ENCODE assay signal across 20 mouse cellular contexts in the genomic region with DNA sequence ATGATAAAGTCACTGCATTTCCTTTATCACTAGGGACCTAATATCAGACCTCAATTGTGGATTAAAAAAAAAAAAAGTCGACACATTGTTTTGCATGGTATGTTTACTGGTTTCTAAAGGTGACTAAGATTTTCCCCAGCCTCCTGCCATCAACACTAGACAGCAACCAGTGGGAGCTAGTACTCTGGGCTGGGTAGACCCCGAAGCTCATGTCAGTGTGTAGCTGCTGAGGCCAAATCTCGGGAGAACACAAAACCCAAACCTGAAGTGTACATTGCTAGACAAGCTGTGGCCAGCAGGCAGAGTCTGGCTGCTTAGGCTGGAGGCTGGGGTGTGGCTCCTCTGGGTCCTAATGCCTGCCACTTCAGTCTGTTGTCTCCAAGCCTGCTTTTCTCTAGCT. TPM values are rescaled to one million over a fixed set of nuclear protein-coding genes. Genes with fewer than 3 reads are reported as not detected.
A peak's percentile ranks its signal among the peaks of the same experiment; 100 is the strongest.
DNase-seq lines count a peak whose midpoint lies in the region; ATAC-seq and TF ChIP-seq lines count a peak whose summit lies in the region.
"Not testable (repeated sequence)": the region's sequence is repeated elsewhere in the genome, so short reads cannot be mapped to it uniquely, and the experiment has no call there.
"Had no signal": no experiment of that assay in that cellular context is flagged by ENCODE, and none has a peak within 500 bp of the region (broad histone marks: within the 10 kb centered on the region; RNA-seq: fewer than 3 reads in every experiment).

No protein-coding gene starts in this region.

- H3K36me3 ChIP-seq in lung, postnatal 0 days (ENCODE audit: insufficient read depth, low read length) = not testable (repeated sequence)

- not testable (repeated sequence) for H3K4me1 ChIP-seq in lung, postnatal 0 days (ENCODE audit: insufficient read depth, low read depth, low read length)

- H3K9me3 ChIP-seq in lung, postnatal 0 days (ENCODE audit: low read length) = not testable (repeated sequence)

- not testable (repeated sequence) for H3K9ac ChIP-seq in lung, postnatal 0 days (replicated peaks; ENCODE audit: low read depth)

- peak; percentile 57 for DNase-seq in CD4-positive helper T cell, adult 2 months (ENCODE audit: low read depth, low spot score)
- DNase-seq in Muller cell, postnatal 12 days (ENCODE audit: inconsistent ontology term) = peak; percentile 0
- DNase-seq in induced T-regulatory cell, adult 2 months (ENCODE audit: low read depth) = peak; percentile 47
- peak; percentile 6 for DNase-seq in lung, postnatal 0 days (ENCODE audit: low spot score)

- not testable (repeated sequence) for H3K27me3 ChIP-seq in lung, postnatal 0 days (replicated peaks; ENCODE audit: insufficient read depth, low read length)

- not testable (repeated sequence) for TF ChIP-seq CTCF in lung, postnatal 0 days (IDR thresholded peaks at IDR 0.05)

- not testable (repeated sequence) for H3K4me3 ChIP-seq in lung, postnatal 0 days (ENCODE audit: low read depth, low read length)

- ATAC-seq in cerebellum, adult (ENCODE audit: insufficient number of reproducible peaks, low FRiP score, low TSS enrichment) = peak; percentile 58; the same call in 1 of the 2 replicates
- ATAC-seq in granulocyte monocyte progenitor cell, adult 5-6 weeks (replicated peaks; ENCODE audit: poor library complexity, severe bottlenecking) = peak; percentile 59
- peak; percentile 32; the same call in 1 of the 2 replicates for ATAC-seq in lung, postnatal 0 days
- ATAC-seq in monocyte, adult 5-6 weeks (replicated peaks; ENCODE audit: insufficient number of reproducible peaks, low FRiP score, low TSS enrichment, poor library complexity, severe bottlenecking) = peak; percentile 59; the same call in 1 of the 2 replicates

- not testable (repeated sequence) for H3K27ac ChIP-seq in lung, postnatal 0 days (ENCODE audit: low read length)

- TF ChIP-seq EP300 in lung, postnatal 0 days (IDR thresholded peaks at IDR 0.05) = not testable (repeated sequence)

- H3K4me2 ChIP-seq in lung, postnatal 0 days (replicated peaks; ENCODE audit: low read depth, low read length) = not testable (repeated sequence)

- 22% methylated on average over 3 of the region's 3 CpGs for WGBS in lung, postnatal 0 days

RNA-seq across cellular contexts. Expression of gene Il22, which starts 9.6 kb away (rescaled TPM):
- total RNA-seq in granulocyte monocyte progenitor cell, adult 5-6 weeks (2014; fragmentation: Nextera tagmentation) = not detected in 2 replicates
- total RNA-seq in granulocyte monocyte progenitor cell, adult 5-6 weeks (2017) = not detected in 2 replicates
- not detected in 2 replicates for polyA plus RNA-seq in lung, postnatal 0 days (2015; fragmentation: Nextera tagmentation; extraction: Ambion mirVana)
- total RNA-seq in monocyte, adult 5-6 weeks (2017) = not detected in 3 replicates
- total RNA-seq: adrenal gland, postnatal 25 days; gastrocnemius, adult 8-10 months; heart, adult 18-20 months; layer of hippocampus, adult 2 months; layer of hippocampus, postnatal 36 days; left cerebral cortex, postnatal 14 days; MEL had no signal
- polyA plus RNA-seq: heart, embryonic 13.5 days; hindbrain, embryonic 11.5 days; kidney, adult 2 months; limb, embryonic 14.5 days; liver, embryonic 14.5 days had no signal

RNA-seq across cellular contexts. Expression of gene Gm32717, which starts 45.4 kb away (rescaled TPM):
- not detected in 2 replicates for total RNA-seq in granulocyte monocyte progenitor cell, adult 5-6 weeks (2014; fragmentation: Nextera tagmentation)
- total RNA-seq in granulocyte monocyte progenitor cell, adult 5-6 weeks (2017) = 0.09 and 0.31 TPM in 2 replicates
- not detected in 2 replicates for polyA plus RNA-seq in lung, postnatal 0 days (2015; fragmentation: Nextera tagmentation; extraction: Ambion mirVana)
- total RNA-seq in monocyte, adult 5-6 weeks (2017) = not detected in 3 replicates
- polyA plus RNA-seq: heart, embryonic 13.5 days; kidney, adult 2 months; liver, embryonic 14.5 days; midbrain, embryonic 12.5 days had no signal

RNA-seq across cellular contexts. Expression of gene Mdm1, which starts 53.5 kb away (rescaled TPM):
- total RNA-seq in granulocyte monocyte progenitor cell, adult 5-6 weeks (2014; fragmentation: Nextera tagmentation) = 11.8 and 13.8 TPM in 2 replicates
- total RNA-seq in granulocyte monocyte progenitor cell, adult 5-6 weeks (2017) = 33.8 and 47.5 TPM in 2 replicates
- 13.6 and 16.4 TPM in 2 replicates for polyA plus RNA-seq in lung, postnatal 0 days (2015; fragmentation: Nextera tagmentation; extraction: Ambion mirVana)
- total RNA-seq in monocyte, adult 5-6 weeks (2017) = 225 to 295 TPM (median 275 TPM) in 3 replicates

Comparison
In these comparisons a context has a peak if more than half of its experiments do, and no peak if none do; other contexts are left out.
1. DNase-seq: peak in every context shown above with its lines; median percentile 57 in CD4-positive helper T cell, adult 2 months; 47 in induced T-regulatory cell, adult 2 months; 6 in lung, postnatal 0 days; 0 in Muller cell, postnatal 12 days.